Comparison of ENCODE assay signal across 22 mouse cellular contexts in the genomic region with DNA sequence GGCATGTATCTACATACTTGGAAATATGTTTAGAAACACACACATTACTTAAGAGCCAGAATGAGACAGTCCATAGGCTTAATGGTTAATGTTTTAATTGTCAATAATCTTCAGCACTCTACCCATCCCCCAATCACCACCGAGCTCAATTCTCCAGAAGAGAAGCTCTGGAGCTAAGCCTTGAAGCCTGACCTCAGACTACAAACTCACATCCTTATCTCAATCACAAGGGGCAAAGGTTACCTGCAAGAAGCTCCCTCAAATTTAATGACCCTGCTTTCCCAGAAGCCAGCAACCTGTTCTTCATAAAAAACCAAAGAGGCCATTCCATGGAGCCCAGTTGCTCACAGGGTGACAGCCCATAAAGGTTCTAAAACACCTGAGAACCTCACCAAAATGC. TPM values are rescaled to one million over a fixed set of nuclear protein-coding genes. Genes with fewer than 3 reads are reported as not detected.
A peak's percentile ranks its signal among the peaks of the same experiment; 100 is the strongest.
DNase-seq lines count a peak whose midpoint lies in the region; ATAC-seq lines count a peak whose summit lies in the region.
"Had no signal": no experiment of that assay in that cellular context is flagged by ENCODE, and none has a peak within 500 bp of the region (broad histone marks: within the 10 kb centered on the region; RNA-seq: fewer than 3 reads in every experiment).

No protein-coding gene starts in this region.

- peak overlapping the region; percentile 23; the same call in 1 of the 2 replicates for H3K4me2 ChIP-seq in liver, embryonic 12.5 days
- H3K4me2 ChIP-seq in intestine, embryonic 16.5 days (ENCODE audit: low read depth, low read length): no peak overlapping the region
- H3K4me2 ChIP-seq in liver, embryonic 15.5 days: 0 out of 2 replicates have a peak overlapping the region, but pooled peaks have one; percentile 5
- H3K4me2 ChIP-seq in hindbrain, embryonic 16.5 days (ENCODE audit: low read length): no peak overlapping the region
- H3K4me2 ChIP-seq: embryonic facial prominence, embryonic 12.5 days; heart, embryonic 13.5 days; hindbrain, embryonic 12.5 days had no signal

- 36% methylated on average over 1 of the region's 1 CpGs for WGBS in liver, embryonic 12.5 days (ENCODE audit: insufficient replicate concordance)
- WGBS in intestine, embryonic 16.5 days: 35% methylated on average over 1 of the region's 1 CpGs
- WGBS in liver, embryonic 15.5 days (ENCODE audit: insufficient replicate concordance): 25% methylated on average over 1 of the region's 1 CpGs
- 86% methylated on average over 1 of the region's 1 CpGs for WGBS in hindbrain, embryonic 16.5 days

- peak overlapping the region; percentile 69 for H3K27ac ChIP-seq in liver, embryonic 12.5 days
- peak overlapping the region; percentile 29 for H3K27ac ChIP-seq in intestine, embryonic 16.5 days (ENCODE audit: low read length)
- peak overlapping the region; percentile 34 for H3K27ac ChIP-seq in liver, embryonic 15.5 days (replicated peaks)
- H3K27ac ChIP-seq in hindbrain, embryonic 16.5 days (ENCODE audit: low read depth, low read length): no peak overlapping the region
- H3K27ac ChIP-seq: embryonic facial prominence, embryonic 12.5 days; heart, embryonic 13.5 days; hindbrain, embryonic 12.5 days; hindbrain, postnatal 0 days had no signal

- no peaks in the 10 kb centered on the region for H3K9me3 ChIP-seq in liver, embryonic 12.5 days (replicated peaks)
- H3K9me3 ChIP-seq in intestine, embryonic 16.5 days (ENCODE audit: control insufficient read depth, low read length): no peaks in the 10 kb centered on the region
- H3K9me3 ChIP-seq in liver, embryonic 15.5 days (replicated peaks): no peaks in the 10 kb centered on the region
- H3K9me3 ChIP-seq in hindbrain, embryonic 16.5 days (ENCODE audit: control insufficient read depth, low read length): no peaks in the 10 kb centered on the region
- H3K9me3 ChIP-seq: embryonic facial prominence, embryonic 12.5 days; heart, embryonic 13.5 days; hindbrain, embryonic 12.5 days had no signal

- no peaks in the 10 kb centered on the region for H3K36me3 ChIP-seq in liver, embryonic 12.5 days
- H3K36me3 ChIP-seq in intestine, embryonic 16.5 days (ENCODE audit: control insufficient read depth, insufficient read depth, low read length): no peaks in the 10 kb centered on the region
- H3K36me3 ChIP-seq in liver, embryonic 15.5 days (replicated peaks): no peaks in the 10 kb centered on the region
- H3K36me3 ChIP-seq in hindbrain, embryonic 16.5 days (ENCODE audit: control insufficient read depth, insufficient read depth, low read length): no peaks in the 10 kb centered on the region
- H3K36me3 ChIP-seq: embryonic facial prominence, embryonic 12.5 days; heart, embryonic 13.5 days; hindbrain, embryonic 12.5 days had no signal

- peaks cover 60% of the 10 kb centered on the region for H3K4me1 ChIP-seq in liver, embryonic 12.5 days
- H3K4me1 ChIP-seq in intestine, embryonic 16.5 days (ENCODE audit: control insufficient read depth, insufficient read depth, low read length): peaks cover 13% of the 10 kb centered on the region
- peaks cover 53% of the 10 kb centered on the region for H3K4me1 ChIP-seq in liver, embryonic 15.5 days (replicated peaks)
- H3K4me1 ChIP-seq in hindbrain, embryonic 16.5 days (ENCODE audit: control insufficient read depth, insufficient read depth, low read depth, low read length): no peaks in the 10 kb centered on the region
- H3K4me1 ChIP-seq: embryonic facial prominence, embryonic 12.5 days; hindbrain, embryonic 12.5 days had no signal

- H3K9ac ChIP-seq in liver, embryonic 12.5 days: no peak overlapping the region
- H3K9ac ChIP-seq in intestine, embryonic 16.5 days (ENCODE audit: low read depth, low read length): no peak overlapping the region
- no peak overlapping the region for H3K9ac ChIP-seq in liver, embryonic 15.5 days
- no peak overlapping the region for H3K9ac ChIP-seq in hindbrain, embryonic 16.5 days (ENCODE audit: low read depth, low read length)
- H3K9ac ChIP-seq: embryonic facial prominence, embryonic 12.5 days; forebrain, postnatal 0 days; heart, embryonic 13.5 days; hindbrain, embryonic 12.5 days had no signal

- no peak overlapping the region for H3K4me3 ChIP-seq in liver, embryonic 12.5 days
- no peak overlapping the region for H3K4me3 ChIP-seq in intestine, embryonic 16.5 days (ENCODE audit: low read length)
- no peak overlapping the region for H3K4me3 ChIP-seq in liver, embryonic 15.5 days (replicated peaks)
- no peak overlapping the region for H3K4me3 ChIP-seq in hindbrain, embryonic 16.5 days (ENCODE audit: low read length)
- H3K4me3 ChIP-seq: embryonic facial prominence, embryonic 12.5 days; heart, embryonic 13.5 days; hindbrain, embryonic 12.5 days had no signal

- ATAC-seq in liver, embryonic 12.5 days: no peak
- peak; percentile 50 for ATAC-seq in intestine, embryonic 16.5 days
- ATAC-seq in liver, embryonic 15.5 days (ENCODE audit: insufficient read depth): no peak
- ATAC-seq in hindbrain, embryonic 16.5 days: no peak
- ATAC-seq: forebrain, postnatal 0 days; hindbrain, postnatal 0 days had no signal

- H3K27me3 ChIP-seq in liver, embryonic 12.5 days (replicated peaks): no peaks in the 10 kb centered on the region
- no peaks in the 10 kb centered on the region for H3K27me3 ChIP-seq in intestine, embryonic 16.5 days (replicated peaks; ENCODE audit: control insufficient read depth, insufficient read depth, low read length)
- H3K27me3 ChIP-seq in liver, embryonic 15.5 days: no peaks in the 10 kb centered on the region
- no peaks in the 10 kb centered on the region for H3K27me3 ChIP-seq in hindbrain, embryonic 16.5 days (replicated peaks; ENCODE audit: control insufficient read depth, insufficient read depth, low read length)
- H3K27me3 ChIP-seq: CH12.LX; hindbrain, embryonic 12.5 days had no signal

- DNase-seq in liver (no peak), MN1 (ENCODE audit: low spot score) (no peak)
- no peak for DNase-seq in layer of hippocampus, adult 18-20 months (ENCODE audit: low spot score in 2 of 2)
- DNase-seq: adrenal gland, postnatal 14 days; cerebellum, adult 11-12 months; cerebellum, adult 9-10 months; cerebellum, postnatal 25 days; forebrain, postnatal 0 days; gastrocnemius, postnatal 25 days; heart, postnatal 36 days had no signal

RNA-seq across cellular contexts. Expression of a gene that starts 19.1 kb away (rescaled TPM):
- 0.16 and 0.23 TPM in 2 replicates for polyA plus RNA-seq in liver, embryonic 12.5 days (2016; fragmentation: Nextera tagmentation; extraction: Ambion mirVana)
- 28.9 and 29.8 TPM in 2 replicates for polyA plus RNA-seq in intestine, embryonic 16.5 days (2015; fragmentation: Nextera tagmentation; extraction: Ambion mirVana)
- 0.20 and 0.25 TPM in 2 replicates for polyA plus RNA-seq in liver, embryonic 15.5 days (2015; fragmentation: Nextera tagmentation; extraction: Ambion mirVana)
- total RNA-seq in layer of hippocampus, adult 18-20 months (2021): not detected
- 0.10 and 0.14 TPM in 2 replicates for polyA plus RNA-seq in hindbrain, embryonic 16.5 days (2015; fragmentation: Nextera tagmentation; extraction: Ambion mirVana)
- total RNA-seq: gastrocnemius, postnatal 25 days; granulocyte monocyte progenitor cell, adult 5-6 weeks; heart, postnatal 36 days; hindbrain, postnatal 0 days had no signal
- polyA plus RNA-seq: forebrain, embryonic 11.5 days; heart, postnatal 0 days; hindbrain, embryonic 12.5 days had no signal

Comparison
In these comparisons a context has a peak if more than half of its experiments do, and no peak if none do; other contexts are left out.
1. H3K4me2 ChIP-seq: peak in liver, embryonic 12.5 days (single experiment) and liver, embryonic 15.5 days (single experiment); none in intestine, embryonic 16.5 days (single experiment) and hindbrain, embryonic 16.5 days (single experiment).
2. RNA of a gene that starts 19.1 kb away (polyA plus RNA-seq): 28.9 to 29.8 TPM in intestine, embryonic 16.5 days; 0.16 to 0.23 TPM in liver, embryonic 12.5 days, 0.20 to 0.25 TPM in liver, embryonic 15.5 days and 0.10 to 0.14 TPM in hindbrain, embryonic 16.5 days; every median in the first group is over 10 times any median in the second.